Mouse (Mus musculus) ES-E14 (cell line): ENCODE data around the gene Rpain. TPM values are rescaled to one million over a fixed set of nuclear protein-coding genes. Genes with fewer than 3 reads are reported as not detected.
A peak's percentile ranks its signal among the peaks of the same experiment; 100 is the strongest.

Source experiments
- DNase-seq: peaks from one replicate; pipeline ENCODE4 v3.0.0-alpha.2; 2013; ENCODE audit warnings: low read depth, low spot score
- H3K27ac ChIP-seq: 2 replicates; pipeline ENCODE4 v1.5.1; 2012; ENCODE audit warnings: low read depth, mild to moderate bottlenecking, low read length, moderate library complexity, mixed read lengths; ENCODE audit not compliant: poor library complexity, insufficient read depth, severe bottlenecking
- H3K36me3 ChIP-seq: 2 replicates; pipeline ENCODE4 v1.6.1; 2012; ENCODE audit warnings: mild to moderate bottlenecking, low read length, moderate library complexity, mixed read lengths; ENCODE audit not compliant: control insufficient read depth, poor library complexity, insufficient read depth, severe bottlenecking
- H3K4me1 ChIP-seq, 2 experiments: fragments of 150-350 bp in 1 of 2; sonication (generic) in 1 of 2; 2 replicates each; pipeline ENCODE4 v1.6.1; 2012; ENCODE audit warnings: low read length in 2 of 2, mild to moderate bottlenecking in 1 of 2, mixed read lengths in 1 of 2; ENCODE audit not compliant: control insufficient read depth in 2 of 2, insufficient read depth in 2 of 2, poor library complexity in 1 of 2
- H3K4me3 ChIP-seq, 2 experiments: fragments of 150-350 bp in 1 of 2; sonication (generic) in 1 of 2; 2 replicates each; pipeline ENCODE4 v1.5.1; 2012; ENCODE audit warnings: low read length in 2 of 2, low read depth in 1 of 2, mild to moderate bottlenecking in 1 of 2, mixed read lengths in 1 of 2; ENCODE audit not compliant: insufficient read depth in 1 of 2, poor library complexity in 1 of 2, severe bottlenecking in 1 of 2
- H3K9ac ChIP-seq: 2 replicates; pipeline ENCODE4 v1.6.1; 2012; ENCODE audit warnings: low read depth, mild to moderate bottlenecking, low read length, mixed read lengths; ENCODE audit not compliant: poor library complexity, insufficient read depth, severe bottlenecking
- H3K9me3 ChIP-seq: fragments of 150-350 bp; sonication (generic); 2 replicates; pipeline ENCODE4 v1.6.1; 2012; ENCODE audit warnings: low read depth, mild to moderate bottlenecking, low read length; ENCODE audit not compliant: control insufficient read depth, insufficient read depth
- CHD2 ChIP-seq: IDR thresholded peaks from 2 replicates; pipeline ENCODE4 v1.6.1; 2014; ENCODE audit warnings: mild to moderate bottlenecking, low read depth, low read length, inconsistent platforms
- HCFC1 ChIP-seq: IDR thresholded peaks from 2 replicates; pipeline ENCODE4 v1.6.1; 2012; ENCODE audit warnings: low read length, inconsistent platforms, borderline replicate concordance; ENCODE audit not compliant: insufficient read depth
- MAFK ChIP-seq: IDR thresholded peaks from 2 replicates; pipeline ENCODE4 v1.6.1; 2014; ENCODE audit warnings: mild to moderate bottlenecking, low read depth, low read length, inconsistent platforms; ENCODE audit not compliant: insufficient read depth
- ZC3H11A ChIP-seq: IDR thresholded peaks from 2 replicates; pipeline ENCODE4 v1.6.1; 2012; ENCODE audit warnings: low read depth, mild to moderate bottlenecking, inconsistent platforms, low read length, borderline replicate concordance
- ZNF384 ChIP-seq: IDR thresholded peaks from 2 replicates; pipeline ENCODE4 v1.6.1; 2012; ENCODE audit warnings: low read depth, low read length, inconsistent platforms
- in situ Hi-C, 2 experiments: fragments of 600-800 bp; cut with MboI; formaldehyde crosslinking; loops; one replicate each; pipeline ENCODE4 v1.15.1; 2025; ENCODE audit warnings: low sequenced_read_pairs in 2 of 2, inconsistent platforms in 1 of 2; ENCODE audit not compliant: unreplicated experiment in 2 of 2
- total RNA-seq: library from RNA; depleted of rRNA; stranded (reverse); fragments of 300-350 nt; gene quantifications from 2 replicates; pipeline ENCODE4 v1.2.3, GENCODE M21; 2012

Rpain gene
- total RNA-seq, 1 experiment: 58.6 TPM

- in situ Hi-C loops: no loop called here
- Histone ChIP-seq H3K36me3 (peaks cover 41% of the 10 kb centered on the region), H3K9ac (no peak overlapping the region), H3K9me3 (no peaks in the 10 kb centered on the region), H3K4me1 (peaks cover 0 to 3% of the 10 kb centered on the region in 2 experiments; a peak in 2 of 4 replicates), H3K4me3 (no peak overlapping the region), H3K27ac (no peak overlapping the region)
- TF ChIP-seq CHD2 (no peak), MAFK (no peak), ZC3H11A (no peak), ZNF384 (no peak), HCFC1 (no peak)
- DNase-seq: no peak
These were observed 5.2 kb downstream of the Rpain start for GRCm38 (mm10) chr11:70975193-70975592.

GRCm38 (mm10) chr11:70977293-70977692 lies 7.3 kb downstream of the Rpain start:
- DNase-seq: no peak

GRCm38 (mm10) chr11:70980232-70980631 lies 10.2 kb downstream of the Rpain start:
- peaks cover 0 to 4% of the 10 kb centered on the region in 2 experiments; a peak in 2 of 4 replicates for H3K4me1 ChIP-seq
- in situ Hi-C loops: no loop called here

More at GRCm38 (mm10) chr11:70977293-70977692, 7.3 kb downstream of the Rpain start:
- TF ChIP-seq HCFC1: no peak
- no peak for TF ChIP-seq CHD2
- no peak for TF ChIP-seq ZC3H11A
- no peak for TF ChIP-seq ZNF384
- no peak for TF ChIP-seq MAFK
- in situ Hi-C loops: no loop called here
- no peak overlapping the region for H3K27ac ChIP-seq
- peaks cover 0 to 4% of the 10 kb centered on the region in 2 experiments; a peak in 2 of 4 replicates for H3K4me1 ChIP-seq
- no peaks in the 10 kb centered on the region for H3K9me3 ChIP-seq
- peaks cover 52% of the 10 kb centered on the region for H3K36me3 ChIP-seq
- no peak overlapping the region for H3K4me3 ChIP-seq
- H3K9ac ChIP-seq: no peak overlapping the region

GRCm38 (mm10) chr11:70980751-70981510 lies 10.9 kb downstream of the Rpain start:
- peaks cover 0 to 4% of the 10 kb centered on the region in 2 experiments; a peak in 2 of 4 replicates for H3K4me1 ChIP-seq
- peak overlapping the region; percentile 54 for H3K9ac ChIP-seq
- no peak for DNase-seq
- in situ Hi-C loops: no loop called here
- H3K36me3 ChIP-seq: peaks cover 52% of the 10 kb centered on the region
- H3K9me3 ChIP-seq: no peaks in the 10 kb centered on the region
- H3K4me3 ChIP-seq: peak overlapping the region; percentile 94
- H3K27ac ChIP-seq: peak overlapping the region; percentile 14; the same call in 1 of the 2 replicates
- no peak for TF ChIP-seq ZNF384
- TF ChIP-seq MAFK: no peak
- no peak for TF ChIP-seq ZC3H11A
- no peak for TF ChIP-seq CHD2
- TF ChIP-seq HCFC1: no peak

More at GRCm38 (mm10) chr11:70980232-70980631, 10.2 kb downstream of the Rpain start:
- TF ChIP-seq ZNF384: no peak
- TF ChIP-seq HCFC1: no peak
- no peak for TF ChIP-seq CHD2
- TF ChIP-seq ZC3H11A: no peak
- no peak for TF ChIP-seq MAFK
- H3K9me3 ChIP-seq: no peaks in the 10 kb centered on the region
- peak overlapping the region in 1 of 2 experiments; percentile 18; a peak in 1 of 4 replicates for H3K4me3 ChIP-seq
- H3K27ac ChIP-seq: peak overlapping the region; percentile 14; the same call in 1 of the 2 replicates
- H3K9ac ChIP-seq: peak overlapping the region; percentile 25; the same call in 1 of the 2 replicates
- H3K36me3 ChIP-seq: peaks cover 47% of the 10 kb centered on the region
- no peak for DNase-seq
